13 mouse cellular contexts compared by ENCODE assay signal in genomic region chr5:10953512-10953911, GRCm38 (mm10). TPM values are rescaled to one million over a fixed set of nuclear protein-coding genes. Genes with fewer than 3 reads are reported as not detected.
"Had no signal": no experiment of that assay in that cellular context is flagged by ENCODE, and none has a peak within 500 bp of the region (broad histone marks: within the 10 kb centered on the region; RNA-seq: fewer than 3 reads in every experiment).

No protein-coding gene starts in this region.

RNA-seq across cellular contexts. Expression of gene Gm8857, which starts 5.9 kb away (rescaled TPM):
- total RNA-seq: neutrophil, adult 5-6 weeks had no signal
- polyA plus RNA-seq: neural tube, embryonic 13.5 days; neural tube, embryonic 14.5 days; neural tube, embryonic 15.5 days; small intestine, adult 2 months; spleen, adult 2 months; stomach, embryonic 14.5 days; stomach, embryonic 15.5 days; stomach, embryonic 16.5 days; stomach, postnatal 0 days; thymus, adult 2 months; thymus, postnatal 0 days; urinary bladder, adult 2 months had no signal

RNA-seq across cellular contexts. Expression of gene Gm8871, which starts 5.9 kb away (rescaled TPM):
- total RNA-seq: neutrophil, adult 5-6 weeks had no signal
- polyA plus RNA-seq: neural tube, embryonic 13.5 days; neural tube, embryonic 14.5 days; neural tube, embryonic 15.5 days; small intestine, adult 2 months; spleen, adult 2 months; stomach, embryonic 14.5 days; stomach, embryonic 15.5 days; stomach, embryonic 16.5 days; stomach, postnatal 0 days; thymus, adult 2 months; thymus, postnatal 0 days; urinary bladder, adult 2 months had no signal
